Mouse (Mus musculus): ENCODE measurements around the gene Tnfrsf11a.

DNA sequence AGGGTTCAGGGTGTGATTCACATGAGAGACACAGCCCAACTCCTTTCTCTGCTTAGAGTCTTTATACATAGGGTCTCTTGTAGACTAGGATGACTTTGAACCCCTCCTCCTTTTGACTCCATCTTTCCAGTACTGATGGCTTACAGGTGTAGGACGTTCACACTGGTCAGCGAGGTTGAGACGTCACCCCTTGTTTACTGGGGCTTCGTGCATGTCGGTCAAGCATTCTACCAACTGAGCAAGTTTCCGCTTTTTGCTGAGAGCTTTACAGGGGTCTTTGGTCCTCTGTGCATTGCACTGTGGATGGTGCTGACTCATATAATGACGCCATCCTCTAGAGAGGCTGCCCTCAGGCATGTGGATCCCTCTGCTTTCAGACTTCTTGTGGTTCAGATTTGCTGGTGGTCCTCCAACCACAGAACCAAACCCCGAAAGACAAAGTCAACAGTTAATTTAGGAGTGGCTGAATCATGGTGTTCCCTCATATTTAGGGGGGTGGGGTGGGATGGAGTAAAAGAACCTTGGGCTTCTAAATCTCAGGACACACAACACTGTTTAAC, 47.3 kb downstream of the Tnfrsf11a start:
- TF ChIP-seq CTCF (IDR thresholded peaks at IDR 0.05; ENCODE audit: low read depth, low read length) (no peak), TAL1 (conservative IDR thresholded peaks at IDR 0.05; ENCODE audit: low read depth, low read length) (no peak)
